Mouse (Mus musculus): ENCODE data around the gene Uqcc3.
"Not testable (repeated sequence)": the region's sequence is repeated elsewhere in the genome, so short reads cannot be mapped to it uniquely, and the experiment has no call there.

The Uqcc3 gene

DNA sequence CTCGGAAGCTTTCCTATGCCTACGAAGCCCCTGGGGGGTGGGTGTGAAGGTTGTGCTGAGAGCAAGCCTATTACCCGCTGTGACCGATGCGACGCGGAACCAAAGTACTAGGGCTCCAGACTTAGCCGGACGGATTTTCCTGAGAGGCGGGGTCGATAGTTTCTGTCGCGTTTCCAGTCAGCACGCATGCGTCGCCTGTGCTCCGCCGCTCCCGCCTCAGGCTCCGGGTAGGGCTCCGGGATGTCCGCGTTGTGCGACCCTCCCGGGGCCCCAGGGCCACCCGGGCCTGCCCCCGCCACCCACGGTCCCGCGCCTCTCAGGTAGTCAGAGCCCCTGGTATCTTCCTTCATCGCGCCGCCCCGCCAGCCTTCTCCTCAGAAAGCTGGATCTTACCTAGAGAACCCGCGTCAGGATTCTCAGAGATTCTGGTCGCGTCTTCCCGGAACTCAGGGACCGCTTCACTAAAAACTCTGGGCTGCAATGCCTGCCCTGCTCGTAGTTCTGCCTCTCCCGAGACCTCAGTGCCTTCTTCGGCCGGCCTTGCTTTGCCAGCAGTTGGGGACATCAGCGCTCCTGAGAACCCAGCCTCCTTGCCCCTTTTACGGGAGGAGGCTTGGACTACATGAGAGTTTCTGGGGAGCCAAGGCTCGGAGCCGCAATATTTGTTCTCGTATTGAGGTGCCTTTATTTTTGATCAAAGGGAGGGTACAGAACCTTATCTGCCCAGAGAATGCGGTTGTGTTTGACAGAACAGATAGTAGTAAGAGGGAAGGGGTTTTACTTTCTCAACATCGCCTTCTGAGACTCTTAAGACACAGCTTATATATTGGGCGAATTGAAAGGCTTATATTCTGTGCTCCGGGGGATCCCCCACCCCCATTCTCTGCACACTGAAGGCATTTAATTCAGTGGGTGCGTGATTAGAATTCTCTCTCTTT is 12.4 kb upstream of the Uqcc3 start, which contains the start of gene Ints5:
TSS of gene Ints5 (plus strand) at position 177 of the 938 bp plus-strand sequence.
- peak; percentile 87 to 88 for DNase-seq

DNA sequence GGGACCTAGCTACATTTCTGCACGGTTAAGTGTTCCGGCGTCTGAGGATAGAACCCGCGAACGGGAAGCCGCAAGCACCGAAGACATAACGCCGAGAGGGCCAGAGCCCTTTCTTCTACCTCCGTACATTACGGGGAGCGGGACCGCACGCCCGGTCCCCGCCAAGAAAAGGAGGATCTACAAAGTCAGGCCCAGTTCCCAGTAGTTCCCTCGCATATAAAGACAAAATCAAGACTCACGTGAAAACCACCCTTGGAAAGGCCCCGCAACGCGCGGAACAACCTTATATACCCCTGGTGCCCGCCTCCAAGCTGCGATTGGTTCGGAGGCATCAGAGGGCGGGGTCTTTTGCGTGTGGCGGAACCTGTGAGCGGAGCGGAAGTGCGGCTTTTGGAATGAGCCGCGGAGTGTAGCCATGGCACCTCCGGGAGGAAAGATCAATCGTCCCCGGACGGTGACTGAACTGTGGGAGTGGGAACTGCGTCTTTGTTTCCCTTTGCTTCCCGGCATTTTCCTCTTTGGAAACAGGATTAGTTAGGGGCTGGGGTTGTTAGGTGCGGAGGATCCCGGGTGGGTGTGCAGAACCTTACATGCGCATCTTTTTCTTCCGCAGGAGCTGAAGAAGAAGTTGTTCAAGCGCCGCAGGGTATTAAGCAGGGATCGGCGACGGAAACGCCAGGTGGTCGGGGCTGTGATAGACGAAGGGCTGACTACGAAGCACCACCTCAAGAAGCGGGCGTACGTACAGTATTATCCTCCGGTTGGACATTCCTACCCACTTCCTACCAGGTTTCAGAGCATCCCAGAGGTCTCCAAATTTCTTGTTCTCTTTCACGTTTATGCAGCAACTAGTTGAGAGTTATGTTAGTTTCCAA is 8.0 kb upstream of the Uqcc3 start, which contains the start of the genes 1810009A15Rik and Gm49416:
TSS of gene 1810009A15Rik (plus strand) at position 343 of the 875 bp plus-strand sequence.
TSS of gene Gm49416 (plus strand) at position 416 of the 875 bp plus-strand sequence.
- DNase-seq = peak; percentile 94 to 95

GRCm38 (mm10) chr19:8887585-8888463 is 7.1 kb upstream of the Uqcc3 start:
- DNase-seq = no peak

GRCm38 (mm10) chr19:8886916-8887584 is 6.3 kb upstream of the Uqcc3 start:
- no peak for DNase-seq

- no peak for DNase-seq
Measured at GRCm38 (mm10) chr19:8883616-8884015, 2.9 kb upstream of the Uqcc3 start, which contains the start of the genes Lbhd1 and Gm49403. Gene Lbhd1, plus strand, starts transcription at chr19:8883732. Gene Gm49403, plus strand, starts transcription at chr19:8883930.

DNA sequence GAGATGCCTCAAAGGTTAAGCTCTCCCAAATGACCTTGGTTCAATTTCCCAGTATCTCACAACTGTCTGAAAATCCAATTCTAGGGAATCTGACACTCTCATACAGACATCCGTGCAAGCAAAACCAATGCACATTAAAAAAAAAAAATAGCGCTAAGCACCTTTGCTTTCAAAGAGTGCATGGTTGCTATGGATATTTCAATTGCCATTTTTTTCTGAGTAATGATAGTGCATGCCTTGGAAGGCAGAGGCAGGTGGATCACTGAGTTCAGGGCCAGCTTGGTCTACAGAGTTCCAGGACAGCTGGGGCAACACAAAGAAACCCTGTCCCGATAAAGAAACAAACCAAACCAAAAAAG is 290 bp upstream of the Uqcc3 start:
- DNase-seq = no peak

GRCm38 (mm10) chr19:8875031-8875430 is 5.7 kb downstream of the Uqcc3 start:
- DNase-seq = no peak

DNA sequence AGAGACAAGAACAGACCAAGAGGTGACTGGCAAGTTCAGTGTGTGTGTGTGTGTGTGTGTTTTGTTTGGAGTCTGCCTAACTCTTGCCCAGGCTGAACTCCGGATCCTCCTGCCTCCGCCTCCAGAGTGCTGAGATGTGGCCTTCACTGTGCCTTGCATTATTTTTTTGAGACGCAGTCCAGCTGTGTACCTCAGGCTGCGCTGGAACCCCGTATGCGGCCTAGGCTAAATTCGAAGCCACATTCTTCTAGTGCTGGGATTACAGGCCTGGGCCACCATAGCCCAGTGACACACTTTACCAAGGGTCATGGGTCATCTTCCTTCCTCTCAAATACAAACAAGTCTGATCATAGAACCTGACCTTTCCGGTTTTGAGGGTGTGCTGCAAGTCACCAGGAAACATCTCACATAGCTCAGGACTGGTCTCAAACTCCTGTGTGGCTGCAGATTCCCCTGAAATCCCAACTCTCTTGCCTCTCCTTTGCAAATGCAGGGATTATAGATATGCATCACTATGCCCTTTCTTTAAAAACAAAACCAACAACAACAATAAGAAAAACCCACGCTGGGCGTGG is 8.4 kb downstream of the Uqcc3 start:
- DNase-seq = no peak

DNA sequence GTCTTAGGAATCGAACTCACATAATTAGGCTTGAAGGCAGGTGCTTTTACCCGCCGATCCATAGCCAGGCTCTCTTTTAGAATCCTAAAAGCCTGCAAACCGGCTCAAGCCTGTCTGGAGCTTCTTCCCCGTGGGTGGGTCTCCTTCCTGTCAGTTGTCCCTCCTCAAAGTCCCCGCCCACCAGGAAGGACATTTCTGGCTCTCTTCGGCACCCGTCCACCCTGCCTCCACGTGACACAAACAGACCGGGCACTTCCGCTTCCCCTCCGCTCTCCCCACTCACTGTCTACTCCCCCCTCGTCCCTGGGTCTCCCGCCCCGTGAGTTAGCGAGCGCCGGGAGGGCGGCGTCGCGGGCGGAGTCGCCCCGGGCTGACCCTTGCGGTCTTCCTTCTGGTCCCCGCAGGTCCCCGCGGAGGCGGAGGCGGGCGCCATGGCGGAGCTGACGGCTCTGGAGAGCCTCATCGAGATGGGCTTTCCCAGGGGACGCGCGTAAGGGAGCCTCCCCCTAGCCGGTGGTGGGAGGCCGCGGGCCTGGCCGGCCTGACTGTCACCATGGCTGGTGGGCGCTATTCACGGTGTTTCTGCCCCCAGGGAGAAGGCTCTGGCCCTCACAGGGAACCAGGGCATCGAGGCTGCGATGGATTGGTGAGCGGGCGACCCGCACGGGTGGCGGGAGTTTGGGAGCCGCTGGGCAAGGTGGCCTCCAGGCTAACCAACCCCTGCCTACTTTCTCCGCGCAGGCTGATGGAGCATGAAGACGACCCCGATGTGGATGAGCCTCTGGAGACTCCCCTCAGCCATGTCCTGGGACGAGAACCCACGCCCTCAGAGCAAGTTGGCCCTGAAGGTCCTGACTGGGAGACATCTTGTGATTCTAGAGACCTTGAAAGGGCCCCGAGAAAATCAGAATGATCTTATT is 9.2 kb downstream of the Uqcc3 start, which contains the start of gene Ubxn1:
TSS of gene Ubxn1 (plus strand) at position 230 of the 920 bp plus-strand sequence.
- DNase-seq = peak; percentile 93 to 94

DNA sequence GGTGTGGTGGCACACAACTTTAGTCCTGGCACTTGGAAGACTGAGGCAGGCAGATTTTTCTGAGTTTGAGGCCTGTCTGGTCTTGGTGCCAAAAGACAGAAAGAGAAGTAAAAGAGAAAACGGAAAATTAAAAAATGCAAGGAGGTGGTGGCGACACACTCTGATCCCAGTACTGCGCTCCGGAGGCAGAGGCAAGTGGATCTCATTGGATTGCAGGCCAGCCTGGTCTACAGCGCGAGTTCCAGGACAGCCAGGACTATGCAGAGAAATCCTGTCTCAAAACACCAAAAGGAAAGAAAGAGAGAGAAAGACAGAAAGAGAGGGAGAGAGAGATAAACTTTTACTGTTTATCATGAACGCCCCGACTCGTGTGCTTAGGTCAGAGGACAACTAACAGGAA is 9.9 kb downstream of the Uqcc3 start:
- no peak for DNase-seq

DNA sequence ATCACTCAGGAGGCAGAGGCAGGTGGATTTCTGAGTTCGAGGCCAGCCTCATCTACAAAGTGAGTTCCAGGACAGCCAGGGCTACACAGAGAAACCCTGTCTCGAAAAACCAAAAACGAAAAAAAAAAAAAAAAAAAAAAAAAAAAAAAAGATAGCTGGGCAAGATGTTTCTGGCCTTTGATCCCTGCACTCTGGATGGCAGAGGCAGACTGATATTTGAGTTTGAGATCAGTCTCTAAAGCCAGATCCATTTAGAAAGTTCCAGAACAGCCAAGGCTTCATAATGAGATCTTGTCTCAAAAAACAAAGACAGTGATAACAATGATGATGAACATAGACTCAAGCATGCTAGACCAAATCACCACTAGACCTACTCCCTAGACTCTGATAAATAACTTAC is 10.3 kb downstream of the Uqcc3 start:
- not testable (repeated sequence) for DNase-seq

GRCm38 (mm10) chr19:8864265-8864664 is 16.5 kb downstream of the Uqcc3 start:
- DNase-seq = no peak

DNA sequence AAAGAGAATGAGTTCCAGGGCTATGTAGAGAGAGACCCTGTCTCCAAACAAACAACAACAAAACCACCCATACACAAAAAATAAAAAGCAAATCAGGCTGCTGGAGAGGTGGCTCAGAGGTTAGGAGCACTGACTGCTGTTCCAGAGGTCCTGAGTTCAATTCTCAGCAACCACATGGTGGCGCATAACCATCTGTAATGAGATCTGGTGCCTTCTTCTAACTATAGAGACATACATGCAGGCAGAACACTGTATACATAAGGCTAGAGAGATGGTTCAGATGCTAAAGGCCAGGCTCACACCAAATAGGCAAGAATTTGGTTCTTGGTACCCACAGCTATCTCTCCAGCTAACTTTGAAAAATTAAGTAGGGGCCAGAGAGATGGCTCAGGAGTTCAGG is 21.7 kb downstream of the Uqcc3 start:
- DNase-seq = peak; percentile 59 to 61

- peak; percentile 41 to 46 for DNase-seq
Measured at GRCm38 (mm10) chr19:8857689-8858088, 23.0 kb downstream of the Uqcc3 start.

- no peak for DNase-seq
Measured at GRCm38 (mm10) chr19:8853117-8853516, 27.6 kb downstream of the Uqcc3 start.

GRCm38 (mm10) chr19:8852236-8852928 is 28.3 kb downstream of the Uqcc3 start:
- no peak for DNase-seq

DNA sequence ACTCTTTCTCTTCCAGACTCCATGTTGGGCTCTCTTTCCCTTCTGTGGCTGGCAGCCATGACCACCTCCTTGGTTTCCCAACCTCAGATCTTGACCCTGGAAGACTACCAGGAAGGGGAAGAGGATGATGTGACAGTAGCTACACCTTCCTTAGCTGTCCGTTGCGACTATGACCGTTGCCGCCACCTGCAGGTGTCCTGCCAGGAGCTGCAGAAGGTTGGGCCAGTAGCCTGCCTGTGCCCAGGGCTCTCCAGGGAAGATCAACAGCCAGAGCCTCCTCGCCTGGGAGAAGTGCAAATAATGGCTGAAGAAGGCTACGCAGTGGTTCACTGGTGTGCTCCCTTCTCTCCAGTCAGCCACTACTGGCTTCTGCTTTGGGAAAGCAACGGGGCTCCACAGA is 29.1 kb downstream of the Uqcc3 start:
- no peak for DNase-seq

DNA sequence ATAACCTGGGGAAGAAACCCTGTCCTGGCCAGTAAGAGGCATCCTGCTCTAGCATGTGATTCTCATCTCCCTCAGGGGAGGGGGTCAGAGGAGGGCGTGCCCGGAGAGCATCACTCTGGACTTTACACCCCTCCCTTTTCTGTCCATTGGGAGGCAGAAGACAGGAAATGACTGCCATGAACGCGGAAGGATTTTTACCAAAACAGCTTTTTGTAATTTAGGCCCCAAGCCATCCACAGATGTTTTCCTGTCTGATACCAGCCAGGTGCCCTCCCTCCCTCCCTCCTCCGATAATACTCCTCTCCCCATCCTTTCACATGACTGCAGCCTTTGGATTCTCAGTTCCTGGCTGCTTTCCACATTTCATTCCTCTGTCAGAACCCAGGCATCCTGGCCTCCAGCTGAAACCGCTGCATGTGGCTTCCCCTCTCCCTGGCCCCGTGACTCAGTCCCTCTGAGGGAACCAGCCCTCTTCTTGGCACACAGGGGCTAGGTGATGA is 30.3 kb downstream of the Uqcc3 start, which contains the start of gene Lrrn4cl:
TSS of gene Lrrn4cl (plus strand) at position 367 of the 500 bp plus-strand sequence.
- no peak for DNase-seq

GRCm38 (mm10) chr19:8848356-8848755 is 32.4 kb downstream of the Uqcc3 start:
- DNase-seq = no peak

All from B cell, adult 2 months (primary cell).